10 mouse cellular contexts compared by ENCODE assay signal in the genomic region with DNA sequence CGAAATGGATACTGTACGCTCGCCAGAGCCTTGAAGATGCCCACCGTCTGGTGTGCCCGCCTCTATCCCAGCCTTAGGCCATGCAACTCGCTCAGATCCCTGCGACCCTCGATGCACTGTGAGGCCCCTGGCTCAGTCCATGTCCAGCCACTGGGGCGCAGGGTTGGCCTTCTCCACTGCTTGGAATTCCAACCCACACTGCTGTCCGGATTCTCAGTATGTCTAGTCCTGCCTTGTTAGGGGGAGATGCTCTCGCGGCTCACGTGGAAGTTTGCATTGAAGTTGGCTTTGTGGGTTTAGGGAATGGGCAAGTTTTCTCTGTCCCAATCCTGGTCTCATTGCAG. TPM values are rescaled to one million over a fixed set of nuclear protein-coding genes. Genes with fewer than 3 reads are reported as not detected.
DNase-seq lines count a peak whose midpoint lies in the region; ATAC-seq and TF ChIP-seq lines count a peak whose summit lies in the region.
"Had no signal": no experiment of that assay in that cellular context is flagged by ENCODE, and none has a peak within 500 bp of the region (broad histone marks: within the 10 kb centered on the region; RNA-seq: fewer than 3 reads in every experiment).

No protein-coding gene starts in this region.

- H3K4me3 ChIP-seq in left cerebral cortex, adult 2 months = peak overlapping the region; percentile 80
- H3K4me3 ChIP-seq in embryonic facial prominence, embryonic 13.5 days = peak overlapping the region; percentile 77
- H3K4me3 ChIP-seq in intestine, embryonic 16.5 days (ENCODE audit: low read length) = peak overlapping the region; percentile 80
- peak overlapping the region; percentile 71 for H3K4me3 ChIP-seq in neural tube, embryonic 12.5 days

- no peak; the same call in 1 of the 2 replicates for ATAC-seq in embryonic facial prominence, embryonic 13.5 days (ENCODE audit: insufficient number of reproducible peaks, insufficient read depth, low FRiP score, low TSS enrichment, low read depth)
- peak; percentile 33 for ATAC-seq in intestine, embryonic 16.5 days
- no peak; the same call in 1 of the 2 replicates for ATAC-seq in neural tube, embryonic 12.5 days (ENCODE audit: low FRiP score, low read depth)

- no peaks in the 10 kb centered on the region for H3K9me3 ChIP-seq in embryonic facial prominence, embryonic 13.5 days
- no peaks in the 10 kb centered on the region for H3K9me3 ChIP-seq in intestine, embryonic 16.5 days (ENCODE audit: control insufficient read depth, low read length)
- H3K9me3 ChIP-seq in neural tube, embryonic 12.5 days = no peaks in the 10 kb centered on the region

- no peaks in the 10 kb centered on the region for H3K36me3 ChIP-seq in embryonic facial prominence, embryonic 13.5 days
- H3K36me3 ChIP-seq in intestine, embryonic 16.5 days (ENCODE audit: control insufficient read depth, insufficient read depth, low read length) = no peaks in the 10 kb centered on the region
- H3K36me3 ChIP-seq in neural tube, embryonic 12.5 days = no peaks in the 10 kb centered on the region

- 1% methylated on average over 13 of the region's 13 CpGs for WGBS in embryonic facial prominence, embryonic 13.5 days
- under 1% methylated on average over 13 of the region's 13 CpGs for WGBS in intestine, embryonic 16.5 days
- under 1% methylated on average over 13 of the region's 13 CpGs for WGBS in neural tube, embryonic 12.5 days

- H3K4me1 ChIP-seq in embryonic facial prominence, embryonic 13.5 days = peaks cover 19% of the 10 kb centered on the region
- H3K4me1 ChIP-seq in intestine, embryonic 16.5 days (ENCODE audit: control insufficient read depth, insufficient read depth, low read length) = peaks cover 13% of the 10 kb centered on the region
- peaks cover 25% of the 10 kb centered on the region for H3K4me1 ChIP-seq in neural tube, embryonic 12.5 days

- intact Hi-C loops in left cerebral cortex, adult 2 months (cut with DNase I) = loop anchor here (5.0 kb wide), 1 partner anchor 151 kb away; a partner anchor contains a TSS
- intact Hi-C loops in left cerebral cortex, postnatal 10 days (cut with DNase I) = no loop called here

- no peak for TF ChIP-seq CTCF in left cerebral cortex, adult 2 months (IDR thresholded peaks at IDR 0.05)

- no peak for DNase-seq in left cerebral cortex, adult 2 months (ENCODE audit: extremely low spot score in 1 of 2, low spot score in 2 of 2)
- DNase-seq in left cerebral cortex, adult 9 months (ENCODE audit: low spot score in 2 of 2) = no peak
- no peak for DNase-seq in right cerebral cortex, postnatal 25 days
- no peak for DNase-seq in frontal cortex, postnatal 14 days (ENCODE audit: low spot score in 2 of 2)
- no peak for DNase-seq in left cerebral cortex, postnatal 10 days (ENCODE audit: extremely low spot score in 1 of 2, low spot score in 2 of 2)
- DNase-seq: adrenal gland, postnatal 14 days; kidney, postnatal 36 days had no signal

- H3K9ac ChIP-seq in embryonic facial prominence, embryonic 13.5 days = peak overlapping the region; percentile 89
- H3K9ac ChIP-seq in intestine, embryonic 16.5 days (ENCODE audit: low read depth, low read length) = peak overlapping the region; percentile 75
- peak overlapping the region; percentile 83 for H3K9ac ChIP-seq in neural tube, embryonic 12.5 days

- peak overlapping the region; percentile 88 for H3K4me2 ChIP-seq in embryonic facial prominence, embryonic 13.5 days
- peak overlapping the region; percentile 88 for H3K4me2 ChIP-seq in intestine, embryonic 16.5 days (ENCODE audit: low read depth, low read length)
- peak overlapping the region; percentile 90 for H3K4me2 ChIP-seq in neural tube, embryonic 12.5 days (replicated peaks)

- peaks cover 22% of the 10 kb centered on the region for H3K27me3 ChIP-seq in embryonic facial prominence, embryonic 13.5 days
- H3K27me3 ChIP-seq in intestine, embryonic 16.5 days (replicated peaks; ENCODE audit: control insufficient read depth, insufficient read depth, low read length) = peaks cover 12% of the 10 kb centered on the region
- H3K27me3 ChIP-seq in neural tube, embryonic 12.5 days (replicated peaks) = peaks cover 16% of the 10 kb centered on the region

- H3K27ac ChIP-seq in left cerebral cortex, adult 2 months = peak overlapping the region; percentile 100
- peak overlapping the region; percentile 84 for H3K27ac ChIP-seq in embryonic facial prominence, embryonic 13.5 days
- H3K27ac ChIP-seq in intestine, embryonic 16.5 days (ENCODE audit: low read length) = 0 out of 2 replicates have a peak overlapping the region, but pooled peaks have one; percentile 35
- H3K27ac ChIP-seq in neural tube, embryonic 12.5 days = peak overlapping the region; percentile 59; the same call in 1 of the 2 replicates

RNA-seq across cellular contexts. Expression of a gene that starts 0.5 kb away (rescaled TPM):
- 100 to 1,000 TPM; 375 to 385 TPM for total RNA-seq in left cerebral cortex, adult 2 months (2021)
- polyA plus RNA-seq in embryonic facial prominence, embryonic 13.5 days (2015; fragmentation: Nextera tagmentation; extraction: Ambion mirVana) = 9.2 and 9.6 TPM in 2 replicates
- 3.3 and 4.4 TPM in 2 replicates for polyA plus RNA-seq in intestine, embryonic 16.5 days (2015; fragmentation: Nextera tagmentation; extraction: Ambion mirVana)
- polyA plus RNA-seq in neural tube, embryonic 12.5 days (2016; fragmentation: Nextera tagmentation; extraction: Ambion mirVana) = 19.9 and 21.6 TPM in 2 replicates
- 100 to 1,000 TPM; 123 to 134 TPM for total RNA-seq in left cerebral cortex, postnatal 10 days (2021)

RNA-seq across cellular contexts. Expression of a gene that starts 1.7 kb away (rescaled TPM):
- total RNA-seq in left cerebral cortex, adult 2 months (2021) = 10 to 100 TPM; 22.8 to 24.9 TPM
- polyA plus RNA-seq in embryonic facial prominence, embryonic 13.5 days (2015; fragmentation: Nextera tagmentation; extraction: Ambion mirVana) = 2.8 and 3.0 TPM in 2 replicates
- polyA plus RNA-seq in intestine, embryonic 16.5 days (2015; fragmentation: Nextera tagmentation; extraction: Ambion mirVana) = 1.4 and 1.7 TPM in 2 replicates
- polyA plus RNA-seq in neural tube, embryonic 12.5 days (2016; fragmentation: Nextera tagmentation; extraction: Ambion mirVana) = 6.6 and 7.2 TPM in 2 replicates
- 10 to 100 TPM; 14.6 to 15.1 TPM for total RNA-seq in left cerebral cortex, postnatal 10 days (2021)

Comparison
In these comparisons a context has a peak if more than half of its experiments do, and no peak if none do; other contexts are left out.
1. H3K27ac ChIP-seq: peak in every context shown above with its lines; median percentile 100 in left cerebral cortex, adult 2 months; 84 in embryonic facial prominence, embryonic 13.5 days; 59 in neural tube, embryonic 12.5 days; 35 in intestine, embryonic 16.5 days.